In genomic region chr2:126553291-126553639, GRCm38 (mm10) we compare ENCODE assay signal across 8 mouse cellular contexts. TPM values are rescaled to one million over a fixed set of nuclear protein-coding genes. Genes with fewer than 3 reads are reported as not detected.
A peak's percentile ranks its signal among the peaks of the same experiment; 100 is the strongest.
DNase-seq lines count a peak whose midpoint lies in the region; ATAC-seq and TF ChIP-seq lines count a peak whose summit lies in the region.

No protein-coding gene starts in this region.

- peaks cover 3% of the 10 kb centered on the region; the same call in 1 of the 2 replicates for H3K4me1 ChIP-seq in kidney, embryonic 16.5 days (ENCODE audit: insufficient read depth, low read length)
- peaks cover 14% of the 10 kb centered on the region for H3K4me1 ChIP-seq in embryonic facial prominence, embryonic 10.5 days
- peaks cover 20% of the 10 kb centered on the region for H3K4me1 ChIP-seq in hindbrain, embryonic 15.5 days (replicated peaks)
- no peaks in the 10 kb centered on the region; the same call in 1 of the 2 replicates for H3K4me1 ChIP-seq in midbrain, postnatal 0 days (ENCODE audit: insufficient read depth, low read length)

- H3K4me2 ChIP-seq in kidney, embryonic 16.5 days (replicated peaks; ENCODE audit: low read depth, low read length) = peak overlapping the region; percentile 96
- H3K4me2 ChIP-seq in hindbrain, embryonic 15.5 days = peak overlapping the region; percentile 84
- peak overlapping the region; percentile 95 for H3K4me2 ChIP-seq in midbrain, postnatal 0 days (ENCODE audit: low read depth, low read length, poor library complexity, severe bottlenecking)

- no peak for TF ChIP-seq CTCF in midbrain, postnatal 0 days (IDR thresholded peaks at IDR 0.05)

- peak overlapping the region; percentile 62 for H3K4me3 ChIP-seq in kidney, embryonic 16.5 days (ENCODE audit: low read length)
- H3K4me3 ChIP-seq in embryonic facial prominence, embryonic 10.5 days = peak overlapping the region; percentile 68
- peak overlapping the region; percentile 61 for H3K4me3 ChIP-seq in hindbrain, embryonic 15.5 days
- H3K4me3 ChIP-seq in midbrain, postnatal 0 days (ENCODE audit: low read depth, low read length) = peak overlapping the region; percentile 64

- peaks cover 40% of the 10 kb centered on the region for H3K27me3 ChIP-seq in kidney, embryonic 16.5 days (ENCODE audit: insufficient read depth, low read length)
- peaks cover 69% of the 10 kb centered on the region for H3K27me3 ChIP-seq in embryonic facial prominence, embryonic 10.5 days (replicated peaks; ENCODE audit: low read depth, poor library complexity, severe bottlenecking)
- H3K27me3 ChIP-seq in hindbrain, embryonic 15.5 days = peaks cover 15% of the 10 kb centered on the region
- H3K27me3 ChIP-seq in midbrain, postnatal 0 days (ENCODE audit: insufficient read depth, low read length) = peaks cover 3% of the 10 kb centered on the region; the same call in 1 of the 2 replicates

- peak; percentile 78 for ATAC-seq in kidney, embryonic 16.5 days (ENCODE audit: low FRiP score, low TSS enrichment)
- ATAC-seq in hindbrain, embryonic 15.5 days (ENCODE audit: low FRiP score, low read depth) = peak; percentile 65
- peak; percentile 76 for ATAC-seq in midbrain, postnatal 0 days (ENCODE audit: low FRiP score)

- peak overlapping the region; percentile 65 for H3K9ac ChIP-seq in kidney, embryonic 16.5 days (replicated peaks; ENCODE audit: low read length)
- peak overlapping the region; percentile 54 for H3K9ac ChIP-seq in hindbrain, embryonic 15.5 days
- peak overlapping the region; percentile 70 for H3K9ac ChIP-seq in midbrain, postnatal 0 days (replicated peaks; ENCODE audit: low read length, poor library complexity, severe bottlenecking)

- DNase-seq in kidney, postnatal 36 days = no peak
- DNase-seq in embryonic facial prominence, embryonic 10.5 days (ENCODE audit: low spot score) = no peak
- DNase-seq in midbrain, postnatal 0 days (ENCODE audit: low spot score) = no peak
- DNase-seq in cerebellum, adult 8-10 months = no peak
- no peak for DNase-seq in frontal cortex, adult 2 months (ENCODE audit: extremely low spot score in 1 of 2, low spot score in 1 of 2)
- no peak for DNase-seq in MN1 (ENCODE audit: low spot score)

- WGBS in kidney, embryonic 16.5 days = 1% methylated on average over 26 of the region's 26 CpGs
- WGBS in embryonic facial prominence, embryonic 10.5 days = 1% methylated on average over 26 of the region's 26 CpGs
- 1% methylated on average over 26 of the region's 26 CpGs for WGBS in hindbrain, embryonic 15.5 days
- 1% methylated on average over 26 of the region's 26 CpGs for WGBS in midbrain, postnatal 0 days

- H3K36me3 ChIP-seq in kidney, embryonic 16.5 days (ENCODE audit: insufficient read depth, low read length) = no peaks in the 10 kb centered on the region
- no peaks in the 10 kb centered on the region for H3K36me3 ChIP-seq in embryonic facial prominence, embryonic 10.5 days (replicated peaks)
- no peaks in the 10 kb centered on the region for H3K36me3 ChIP-seq in hindbrain, embryonic 15.5 days
- no peaks in the 10 kb centered on the region for H3K36me3 ChIP-seq in midbrain, postnatal 0 days (ENCODE audit: insufficient read depth, low read length)

- no peak overlapping the region for H3K27ac ChIP-seq in kidney, embryonic 16.5 days (ENCODE audit: low read length)
- peak overlapping the region; percentile 26 for H3K27ac ChIP-seq in embryonic facial prominence, embryonic 10.5 days (replicated peaks)
- peak overlapping the region; percentile 58 for H3K27ac ChIP-seq in hindbrain, embryonic 15.5 days (replicated peaks)
- H3K27ac ChIP-seq in midbrain, postnatal 0 days (ENCODE audit: low read depth, low read length) = peak overlapping the region; percentile 51; the same call in 1 of the 2 replicates

- no peaks in the 10 kb centered on the region for H3K9me3 ChIP-seq in kidney, embryonic 16.5 days (ENCODE audit: low read length)
- H3K9me3 ChIP-seq in embryonic facial prominence, embryonic 10.5 days = no peaks in the 10 kb centered on the region
- no peaks in the 10 kb centered on the region for H3K9me3 ChIP-seq in hindbrain, embryonic 15.5 days
- no peaks in the 10 kb centered on the region for H3K9me3 ChIP-seq in midbrain, postnatal 0 days (ENCODE audit: low read length)

RNA-seq across cellular contexts. Expression of gene Slc27a2, which starts 1.1 kb away (rescaled TPM):
- polyA plus RNA-seq in kidney, embryonic 16.5 days (2015; fragmentation: Nextera tagmentation; extraction: Ambion mirVana) = 69.6 and 80.9 TPM in 2 replicates
- polyA plus RNA-seq in embryonic facial prominence, embryonic 10.5 days (2016; fragmentation: Nextera tagmentation; extraction: Ambion mirVana) = 1.5 and 3.8 TPM in 2 replicates
- polyA plus RNA-seq in hindbrain, embryonic 15.5 days (2015; fragmentation: Nextera tagmentation; extraction: Ambion mirVana) = 10.5 and 10.7 TPM in 2 replicates
- total RNA-seq in midbrain, postnatal 0 days (2014; rRNA removed) = 10.7 and 13.6 TPM in 2 replicates
- 10.7 and 10.9 TPM in 2 replicates for polyA plus RNA-seq in midbrain, postnatal 0 days (2015; fragmentation: Nextera tagmentation; extraction: Ambion mirVana)
- 4.5 and 4.6 TPM in 2 replicates for polyA plus RNA-seq in frontal cortex, adult 2 months (2012; rRNA removed)

RNA-seq across cellular contexts. Expression of gene Atp8b4, which starts 52.8 kb away (rescaled TPM):
- polyA plus RNA-seq in kidney, embryonic 16.5 days (2015; fragmentation: Nextera tagmentation; extraction: Ambion mirVana) = 0.18 and 0.21 TPM in 2 replicates
- polyA plus RNA-seq in embryonic facial prominence, embryonic 10.5 days (2016; fragmentation: Nextera tagmentation; extraction: Ambion mirVana) = 0.52 and 1.3 TPM in 2 replicates
- 0.08 and 0.12 TPM in 2 replicates for polyA plus RNA-seq in hindbrain, embryonic 15.5 days (2015; fragmentation: Nextera tagmentation; extraction: Ambion mirVana)
- total RNA-seq in midbrain, postnatal 0 days (2014; rRNA removed) = 0.14 and 0.22 TPM in 2 replicates
- not detected in 2 replicates for polyA plus RNA-seq in midbrain, postnatal 0 days (2015; fragmentation: Nextera tagmentation; extraction: Ambion mirVana)
- polyA plus RNA-seq in frontal cortex, adult 2 months (2012; rRNA removed) = 0.02 and 0.04 TPM in 2 replicates
